Mouse (Mus musculus): ENCODE measurements around the gene Fam171a2. TPM values are rescaled to one million over a fixed set of nuclear protein-coding genes. Genes with fewer than 3 reads are reported as not detected.

The Fam171a2 gene
- polyA plus RNA-seq, 1 experiment: 5.4 TPM

GRCm38 (mm10) chr11:102409795-102410330, 37.6 kb downstream of the Fam171a2 start:
- no peaks in the 10 kb centered on the region for H3K27me3 ChIP-seq (ENCODE audit: control insufficient read depth, insufficient read depth, low read length)
- WGBS: 82% methylated on average over 3 of the region's 3 CpGs
- H3K27ac ChIP-seq (ENCODE audit: insufficient read depth, low read depth, low read length): no peak overlapping the region
- H3K36me3 ChIP-seq (ENCODE audit: control insufficient read depth, insufficient read depth, low read length): peaks cover 2% of the 10 kb centered on the region; the same call in 1 of the 2 replicates
- no peak overlapping the region for H3K4me3 ChIP-seq (ENCODE audit: low read depth, low read length)
- 0 out of 2 replicates have a peak, but pooled peaks cover 3% of the 10 kb centered on the region for H3K4me1 ChIP-seq (ENCODE audit: control insufficient read depth, insufficient read depth, insufficient read length, low read length)
- TF ChIP-seq CTCF (IDR thresholded peaks at IDR 0.05; ENCODE audit: extremely low read depth, insufficient read length, insufficient replicate concordance, low read depth, low read length) (no peak), POLR2A (IDR thresholded peaks at IDR 0.05; ENCODE audit: low read depth, low read length) (no peak)

GRCm38 (mm10) chr11:102408888-102409794, 38.3 kb downstream of the Fam171a2 start:
- Histone ChIP-seq H3K27me3 (ENCODE audit: control insufficient read depth, insufficient read depth, low read length) (no peaks in the 10 kb centered on the region), H3K27ac (ENCODE audit: insufficient read depth, low read depth, low read length) (peak overlapping the region; percentile 75), H3K4me1 (ENCODE audit: control insufficient read depth, insufficient read depth, insufficient read length, low read length) (peaks cover 9% of the 10 kb centered on the region; the same call in 1 of the 2 replicates), H3K36me3 (ENCODE audit: control insufficient read depth, insufficient read depth, low read length) (peaks cover 8% of the 10 kb centered on the region), H3K4me3 (ENCODE audit: low read depth, low read length) (peak overlapping the region; percentile 50)
- TF ChIP-seq POLR2A (IDR thresholded peaks at IDR 0.05; ENCODE audit: low read depth, low read length) (no peak), CTCF (IDR thresholded peaks at IDR 0.05; ENCODE audit: extremely low read depth, insufficient read length, insufficient replicate concordance, low read depth, low read length) (no peak)
- 24% methylated on average over 15 of the region's 15 CpGs for WGBS

GRCm38 (mm10) chr11:102408344-102408876, 39.1 kb downstream of the Fam171a2 start:
- under 1% methylated on average over 32 of the region's 32 CpGs for WGBS
- TF ChIP-seq CTCF (IDR thresholded peaks at IDR 0.05; ENCODE audit: extremely low read depth, insufficient read length, insufficient replicate concordance, low read depth, low read length) (no peak), POLR2A (IDR thresholded peaks at IDR 0.05; ENCODE audit: low read depth, low read length) (peak; percentile 59)
- H3K36me3 ChIP-seq (ENCODE audit: control insufficient read depth, insufficient read depth, low read length): peaks cover 15% of the 10 kb centered on the region
- peak overlapping the region; percentile 83 for H3K27ac ChIP-seq (ENCODE audit: insufficient read depth, low read depth, low read length)
- H3K4me1 ChIP-seq (ENCODE audit: control insufficient read depth, insufficient read depth, insufficient read length, low read length): peaks cover 9% of the 10 kb centered on the region
- no peaks in the 10 kb centered on the region for H3K27me3 ChIP-seq (ENCODE audit: control insufficient read depth, insufficient read depth, low read length)
- peak overlapping the region; percentile 90 for H3K4me3 ChIP-seq (ENCODE audit: low read depth, low read length)

- peak within 1 kb of the TSS; percentile 83 for H3K27ac ChIP-seq (ENCODE audit: insufficient read depth, low read depth, low read length)
- H3K4me3 ChIP-seq (ENCODE audit: low read depth, low read length): peak within 1 kb of the TSS; percentile 90
- peaks cover 9% of the 10 kb centered on the region for H3K4me1 ChIP-seq (ENCODE audit: control insufficient read depth, insufficient read depth, insufficient read length, low read length)
- H3K36me3 ChIP-seq (ENCODE audit: control insufficient read depth, insufficient read depth, low read length): peaks cover 21% of the 10 kb centered on the region
- TF ChIP-seq CTCF (IDR thresholded peaks at IDR 0.05; ENCODE audit: extremely low read depth, insufficient read length, insufficient replicate concordance, low read depth, low read length): no peak
- TF ChIP-seq POLR2A (IDR thresholded peaks at IDR 0.05; ENCODE audit: low read depth, low read length): no peak
- under 1% methylated on average over 19 of the region's 19 CpGs for WGBS
- H3K27me3 ChIP-seq (ENCODE audit: control insufficient read depth, insufficient read depth, low read length): no peaks in the 10 kb centered on the region
These were observed 39.7 kb downstream of the Fam171a2 start, which contains the start of gene Slc25a39 for GRCm38 (mm10) chr11:102407834-102408215. Gene Slc25a39 (minus strand): TSS chr11:102407946.

- peak overlapping the region; percentile 83 for H3K27ac ChIP-seq (ENCODE audit: insufficient read depth, low read depth, low read length)
- H3K36me3 ChIP-seq (ENCODE audit: control insufficient read depth, insufficient read depth, low read length): peaks cover 27% of the 10 kb centered on the region
- no peaks in the 10 kb centered on the region for H3K27me3 ChIP-seq (ENCODE audit: control insufficient read depth, insufficient read depth, low read length)
- TF ChIP-seq CTCF (IDR thresholded peaks at IDR 0.05; ENCODE audit: extremely low read depth, insufficient read length, insufficient replicate concordance, low read depth, low read length) (no peak), POLR2A (IDR thresholded peaks at IDR 0.05; ENCODE audit: low read depth, low read length) (peak; percentile 83; the same call in 1 of the 2 replicates)
- WGBS: under 1% methylated on average over 84 of the region's 85 CpGs
- peaks cover 9% of the 10 kb centered on the region for H3K4me1 ChIP-seq (ENCODE audit: control insufficient read depth, insufficient read depth, insufficient read length, low read length)
- peak overlapping the region; percentile 90 for H3K4me3 ChIP-seq (ENCODE audit: low read depth, low read length)
These were observed 40.3 kb downstream of the Fam171a2 start for GRCm38 (mm10) chr11:102406900-102407833.

- Histone ChIP-seq H3K4me3 (ENCODE audit: low read depth, low read length) (peak overlapping the region; percentile 90), H3K36me3 (ENCODE audit: control insufficient read depth, insufficient read depth, low read length) (peaks cover 29% of the 10 kb centered on the region), H3K27ac (ENCODE audit: insufficient read depth, low read depth, low read length) (peak overlapping the region; percentile 74; the same call in 1 of the 2 replicates), H3K27me3 (ENCODE audit: control insufficient read depth, insufficient read depth, low read length) (no peaks in the 10 kb centered on the region), H3K4me1 (ENCODE audit: control insufficient read depth, insufficient read depth, insufficient read length, low read length) (peaks cover 9% of the 10 kb centered on the region)
- 10% methylated on average over 3 of the region's 3 CpGs for WGBS
- TF ChIP-seq CTCF (IDR thresholded peaks at IDR 0.05; ENCODE audit: extremely low read depth, insufficient read length, insufficient replicate concordance, low read depth, low read length) (no peak), POLR2A (IDR thresholded peaks at IDR 0.05; ENCODE audit: low read depth, low read length) (no peak)
These were observed 41.1 kb downstream of the Fam171a2 start for GRCm38 (mm10) chr11:102406401-102406800.

All from small intestine, adult 2 months (tissue).